Mouse (Mus musculus): ENCODE measurements at regions not wholly inside any gene's neighbourhood (a gene's known extent, or its start where the extent isn't known, plus 50 kb on each side); places are given as distances from the start of the nearest gene placed in this dataset.
"Not testable (repeated sequence)": the region's sequence is repeated elsewhere in the genome, so short reads cannot be mapped to it uniquely, and the experiment has no call there.

DNA sequence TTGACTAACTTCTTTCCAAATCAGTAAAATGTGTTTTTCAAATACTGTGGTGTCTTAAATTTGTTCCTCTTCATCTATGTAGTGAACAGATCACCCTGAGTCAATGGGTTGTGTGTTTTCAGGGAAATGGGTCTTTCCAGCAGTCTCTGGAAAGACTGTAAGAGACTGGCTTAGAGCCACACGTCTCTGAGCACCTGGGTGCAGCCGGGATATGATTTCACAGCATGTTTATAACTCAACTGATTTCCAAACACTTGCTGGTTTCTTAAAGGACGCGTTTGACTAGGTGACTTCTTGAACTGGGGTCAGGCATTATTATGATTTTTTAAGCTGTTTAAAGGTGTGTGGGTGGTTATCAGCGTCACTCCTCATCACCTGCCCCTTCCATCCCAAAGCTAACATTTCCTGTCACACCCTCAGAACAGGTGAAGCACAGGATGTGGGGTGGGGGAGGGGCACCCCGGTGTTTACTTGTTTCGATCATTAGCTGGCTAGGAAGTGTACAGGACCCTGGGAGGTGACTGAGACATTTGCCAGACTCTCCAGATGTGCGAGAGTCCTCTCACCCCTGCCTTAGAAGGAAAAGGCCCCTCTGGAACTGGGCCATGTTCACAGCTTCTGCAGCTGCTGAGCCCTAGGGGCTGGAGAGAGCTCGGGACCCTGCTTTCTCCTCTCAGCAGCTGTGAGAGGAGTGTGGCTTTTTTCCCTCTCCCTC is 229.8 kb downstream of the Cd109 start:
- Histone ChIP-seq H3K4me1 (ENCODE audit: control insufficient read depth, insufficient read depth, low read length) (no peaks in the 10 kb centered on the region), H3K4me3 (ENCODE audit: insufficient read depth, low read length) (no peak overlapping the region), H3K27ac (ENCODE audit: insufficient read depth, low read length) (no peak overlapping the region)
- TF ChIP-seq CTCF (IDR thresholded peaks at IDR 0.05; ENCODE audit: extremely low read depth, insufficient read depth, low read length) (no peak), POLR2A (IDR thresholded peaks at IDR 0.05; ENCODE audit: extremely low read depth, insufficient read depth, low read length) (no peak)

DNA sequence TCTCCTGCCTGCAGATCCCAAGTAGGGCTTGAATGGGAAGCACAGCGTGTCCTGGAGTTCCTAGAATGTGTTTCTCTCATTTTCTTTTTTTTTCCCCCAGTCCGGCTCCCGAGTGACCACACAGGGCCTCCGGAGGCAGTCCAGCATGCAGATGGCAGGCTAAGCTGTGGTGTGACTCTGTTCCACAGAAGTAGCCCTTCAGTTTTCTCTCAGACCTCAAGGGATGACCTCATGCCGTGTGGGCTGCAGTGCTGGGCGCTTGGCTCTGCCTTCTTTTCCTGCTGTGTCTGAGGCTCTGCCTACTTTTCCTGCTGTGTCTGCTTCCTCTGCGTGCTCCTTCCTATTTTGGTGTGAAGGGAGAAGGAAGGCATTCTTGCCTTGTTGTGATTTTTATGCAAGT is 230.8 kb downstream of the Cd109 start:
- no peak overlapping the region for H3K4me3 ChIP-seq (ENCODE audit: insufficient read depth, low read length)
- H3K4me1 ChIP-seq (ENCODE audit: control insufficient read depth, insufficient read depth, low read length): no peaks in the 10 kb centered on the region
- H3K27ac ChIP-seq (ENCODE audit: insufficient read depth, low read length): no peak overlapping the region
- TF ChIP-seq POLR2A (IDR thresholded peaks at IDR 0.05; ENCODE audit: extremely low read depth, insufficient read depth, low read length): no peak
- TF ChIP-seq CTCF (IDR thresholded peaks at IDR 0.05; ENCODE audit: extremely low read depth, insufficient read depth, low read length): no peak

DNA sequence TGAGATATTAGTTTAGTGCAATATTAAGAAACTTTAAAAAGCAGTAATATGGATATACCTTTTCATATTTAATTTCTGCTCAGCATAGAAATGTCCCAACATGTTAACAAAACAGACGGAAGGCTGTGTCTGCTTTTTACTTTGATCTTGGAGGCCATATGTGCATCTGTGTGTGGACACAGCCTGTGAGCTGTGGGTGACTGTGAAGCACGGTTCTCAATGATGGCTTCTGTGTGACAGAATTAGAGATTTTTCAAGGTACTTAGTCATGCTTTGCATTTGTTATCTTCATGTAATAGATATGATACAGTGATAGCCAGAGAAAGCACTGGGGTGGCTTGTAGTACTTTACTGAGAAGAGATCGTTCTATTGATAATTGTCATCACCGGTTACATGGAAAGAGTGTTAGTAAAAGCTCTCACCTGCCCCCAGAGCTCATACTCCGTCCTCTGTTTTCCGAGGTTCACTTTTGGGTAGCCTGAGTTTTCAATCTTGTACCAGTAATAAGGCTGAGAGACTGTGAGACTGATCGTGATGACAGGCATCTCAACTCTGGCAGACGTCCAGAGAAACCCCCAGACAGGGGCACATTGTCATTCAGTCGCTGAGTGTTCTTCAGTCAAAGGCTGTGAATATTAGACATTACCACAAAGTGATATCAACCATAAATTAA is 232.7 kb downstream of the Cd109 start:
- Histone ChIP-seq H3K4me1 (ENCODE audit: control insufficient read depth, insufficient read depth, low read length) (no peaks in the 10 kb centered on the region), H3K27ac (ENCODE audit: insufficient read depth, low read length) (no peak overlapping the region), H3K4me3 (ENCODE audit: insufficient read depth, low read length) (no peak overlapping the region)
- TF ChIP-seq POLR2A (IDR thresholded peaks at IDR 0.05; ENCODE audit: extremely low read depth, insufficient read depth, low read length) (no peak), CTCF (IDR thresholded peaks at IDR 0.05; ENCODE audit: extremely low read depth, insufficient read depth, low read length) (no peak)

DNA sequence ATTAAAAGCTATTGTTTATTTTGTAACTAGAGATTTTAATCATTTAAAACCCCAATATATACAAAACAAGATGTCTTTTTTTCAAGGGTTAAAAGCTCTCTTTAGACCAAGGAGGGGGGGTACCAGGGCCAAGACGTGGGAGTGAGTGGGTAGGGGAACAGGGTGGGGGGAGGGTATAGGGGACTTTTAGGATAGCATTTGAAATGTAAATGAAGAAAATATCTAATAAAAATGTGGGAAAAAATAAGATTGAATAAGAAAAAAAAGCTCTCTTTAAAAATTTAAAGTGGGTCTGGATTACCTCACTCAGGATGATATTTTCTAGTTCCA is 233.2 kb downstream of the Cd109 start:
- not testable (repeated sequence) for H3K27ac ChIP-seq (ENCODE audit: insufficient read depth, low read length); H3K4me1 ChIP-seq (ENCODE audit: control insufficient read depth, insufficient read depth, low read length); H3K4me3 ChIP-seq (ENCODE audit: insufficient read depth, low read length)

DNA sequence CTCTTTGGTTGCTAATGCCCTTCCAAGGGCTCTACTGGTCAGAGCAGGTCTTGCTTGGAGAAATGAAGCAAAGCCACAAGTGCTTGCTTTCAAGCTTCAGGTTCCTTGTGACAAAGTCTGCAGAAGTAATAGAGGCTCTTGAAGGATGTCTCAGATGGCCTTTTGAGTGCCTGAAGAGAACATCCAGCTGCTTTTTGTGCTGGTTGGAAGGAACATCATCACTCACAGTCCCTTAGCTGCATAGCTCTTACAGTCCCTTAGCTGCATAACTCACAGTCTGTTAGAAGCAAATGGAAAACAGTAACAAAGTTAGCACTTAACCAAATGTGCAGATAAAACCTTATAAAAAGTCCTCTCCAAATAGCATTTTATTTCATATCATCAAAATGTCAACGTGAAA is 241.6 kb downstream of the Cd109 start:
- H3K4me1 ChIP-seq (ENCODE audit: control insufficient read depth, insufficient read depth, low read length): no peaks in the 10 kb centered on the region
- H3K27ac ChIP-seq (ENCODE audit: insufficient read depth, low read length): no peak overlapping the region
- H3K4me3 ChIP-seq (ENCODE audit: insufficient read depth, low read length): no peak overlapping the region
- no peak for TF ChIP-seq POLR2A (IDR thresholded peaks at IDR 0.05; ENCODE audit: extremely low read depth, insufficient read depth, low read length)
- TF ChIP-seq CTCF (IDR thresholded peaks at IDR 0.05; ENCODE audit: extremely low read depth, insufficient read depth, low read length): no peak

- H3K27ac ChIP-seq (ENCODE audit: insufficient read depth, low read length): no peak overlapping the region
- no peaks in the 10 kb centered on the region for H3K4me1 ChIP-seq (ENCODE audit: control insufficient read depth, insufficient read depth, low read length)
- no peak for TF ChIP-seq CTCF (IDR thresholded peaks at IDR 0.05; ENCODE audit: extremely low read depth, insufficient read depth, low read length)
- no peak for TF ChIP-seq POLR2A (IDR thresholded peaks at IDR 0.05; ENCODE audit: extremely low read depth, insufficient read depth, low read length)
- no peak overlapping the region for H3K4me3 ChIP-seq (ENCODE audit: insufficient read depth, low read length)
Observed at GRCm38 (mm10) chr9:78859956-78860355, 244.6 kb downstream of the Cd109 start.

DNA sequence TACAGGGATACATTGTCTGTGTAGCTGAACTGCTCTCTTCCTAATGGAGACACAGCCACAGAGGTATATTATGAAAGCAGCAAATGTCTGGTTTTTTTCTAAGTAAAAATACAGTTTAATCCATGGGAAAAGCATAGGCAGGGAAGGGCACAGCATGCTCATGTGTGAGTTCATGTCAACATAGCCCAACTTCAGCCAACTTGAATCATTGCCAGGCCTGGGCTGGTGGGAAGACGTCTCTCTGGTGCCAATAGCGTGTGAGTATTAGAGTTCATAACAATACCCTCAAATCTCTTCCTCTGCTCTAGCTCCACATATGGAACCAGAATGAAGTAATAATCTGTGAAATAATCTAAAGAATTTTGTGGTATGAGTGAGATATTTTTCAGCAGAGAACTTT is 257.2 kb downstream of the Cd109 start:
- Histone ChIP-seq H3K4me3 (ENCODE audit: insufficient read depth, low read length) (no peak overlapping the region), H3K4me1 (ENCODE audit: control insufficient read depth, insufficient read depth, low read length) (no peaks in the 10 kb centered on the region; the same call in 1 of the 2 replicates), H3K27ac (ENCODE audit: insufficient read depth, low read length) (no peak overlapping the region)
- TF ChIP-seq CTCF (IDR thresholded peaks at IDR 0.05; ENCODE audit: extremely low read depth, insufficient read depth, low read length): no peak
- no peak for TF ChIP-seq POLR2A (IDR thresholded peaks at IDR 0.05; ENCODE audit: extremely low read depth, insufficient read depth, low read length)

- TF ChIP-seq POLR2A (IDR thresholded peaks at IDR 0.05; ENCODE audit: extremely low read depth, insufficient read depth, low read length): no peak
- no peak for TF ChIP-seq CTCF (IDR thresholded peaks at IDR 0.05; ENCODE audit: extremely low read depth, insufficient read depth, low read length)
- H3K27ac ChIP-seq (ENCODE audit: insufficient read depth, low read length): no peak overlapping the region
Observed at GRCm38 (mm10) chr9:78879955-78880642, 264.8 kb downstream of the Cd109 start.

GRCm38 (mm10) chr9:78880643-78881306 is 265.4 kb downstream of the Cd109 start:
- Histone ChIP-seq H3K27ac (ENCODE audit: insufficient read depth, low read length) (no peak overlapping the region), H3K4me3 (ENCODE audit: insufficient read depth, low read length) (no peak overlapping the region), H3K4me1 (ENCODE audit: control insufficient read depth, insufficient read depth, low read length) (no peaks in the 10 kb centered on the region)
- no peak for TF ChIP-seq POLR2A (IDR thresholded peaks at IDR 0.05; ENCODE audit: extremely low read depth, insufficient read depth, low read length)
- TF ChIP-seq CTCF (IDR thresholded peaks at IDR 0.05; ENCODE audit: extremely low read depth, insufficient read depth, low read length): no peak

More at GRCm38 (mm10) chr9:78879955-78880642, 264.8 kb downstream of the Cd109 start:
- Histone ChIP-seq H3K4me3 (ENCODE audit: insufficient read depth, low read length) (no peak overlapping the region), H3K4me1 (ENCODE audit: control insufficient read depth, insufficient read depth, low read length) (no peaks in the 10 kb centered on the region)

Data from cortical plate, adult 2 months (tissue).